Mouse (Mus musculus) T-cell, adult 2 months (primary cell): ENCODE data around the gene Wnt2b.
A peak's percentile ranks its signal among the peaks of the same experiment; 100 is the strongest.

Experiments used
- DNase-seq: peaks from one replicate; pipeline ENCODE4 v3.0.0; 2022; ENCODE audit warnings: low spot score

Gene Wnt2b

DNA sequence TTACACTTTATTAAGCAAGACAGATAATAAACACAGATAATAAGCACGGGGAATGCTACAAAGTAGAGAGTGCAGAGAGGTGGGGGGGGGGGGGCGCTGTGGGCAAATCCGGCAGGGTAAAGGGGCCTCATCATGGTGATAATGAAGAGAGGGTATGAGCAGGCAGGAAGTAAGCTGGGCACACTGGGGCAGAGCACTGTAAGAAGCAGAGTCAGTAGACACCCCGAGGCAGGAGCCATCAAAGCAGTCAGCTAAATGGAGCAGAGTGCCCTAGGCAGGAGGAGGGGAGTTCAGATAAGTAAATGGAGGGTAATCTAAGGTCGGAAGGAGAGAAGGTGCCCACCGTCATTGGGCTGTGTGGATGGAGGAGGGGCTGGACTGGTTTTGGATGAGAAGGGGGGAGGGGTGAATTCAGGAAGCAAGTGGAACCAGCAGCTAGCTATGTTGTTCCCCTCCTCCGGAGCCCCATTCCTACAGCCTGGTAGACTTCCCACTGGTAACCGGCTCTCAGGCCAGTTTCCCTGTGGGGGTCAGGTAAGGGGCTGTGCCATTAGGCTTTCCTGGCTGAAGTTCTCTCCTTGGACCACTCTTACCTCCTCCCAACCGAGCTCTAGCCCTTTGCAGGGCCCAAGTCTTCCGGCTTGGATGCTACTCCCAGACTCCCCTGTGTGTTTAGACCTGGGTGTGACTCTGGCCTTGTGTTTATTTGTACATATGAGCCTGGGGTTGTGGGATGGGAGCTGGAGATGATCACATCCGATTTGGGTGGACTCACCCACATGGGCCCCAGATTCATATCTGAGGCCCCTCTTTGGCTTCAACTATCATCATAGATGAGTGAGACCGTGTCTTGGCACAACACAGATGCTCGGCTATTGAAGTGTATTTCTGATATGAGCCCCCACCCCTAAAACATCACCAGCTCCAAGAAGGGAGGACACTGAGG is 1.9 kb upstream of the Wnt2b start:
- DNase-seq, result peak; percentile 31

DNA sequence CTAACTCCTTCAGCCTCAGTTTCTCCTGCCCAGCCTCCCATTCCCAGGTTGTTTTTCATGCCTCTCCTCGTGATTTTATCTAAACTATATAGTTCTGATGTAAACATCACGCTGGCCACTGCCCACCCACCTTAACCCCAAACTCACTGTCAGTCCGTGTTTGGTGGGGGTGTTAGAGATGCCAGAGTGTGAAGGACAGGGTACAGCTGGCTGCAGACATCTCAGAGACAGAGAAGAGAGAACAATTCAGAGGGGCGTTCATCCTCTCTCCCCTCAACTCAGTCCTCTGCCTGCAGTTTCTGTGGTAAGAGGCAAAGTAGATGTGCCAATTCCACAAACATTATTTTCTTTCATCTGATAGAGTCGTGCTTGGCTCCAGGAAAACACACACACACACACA is 1.1 kb upstream of the Wnt2b start:
- no peak for DNase-seq

DNA sequence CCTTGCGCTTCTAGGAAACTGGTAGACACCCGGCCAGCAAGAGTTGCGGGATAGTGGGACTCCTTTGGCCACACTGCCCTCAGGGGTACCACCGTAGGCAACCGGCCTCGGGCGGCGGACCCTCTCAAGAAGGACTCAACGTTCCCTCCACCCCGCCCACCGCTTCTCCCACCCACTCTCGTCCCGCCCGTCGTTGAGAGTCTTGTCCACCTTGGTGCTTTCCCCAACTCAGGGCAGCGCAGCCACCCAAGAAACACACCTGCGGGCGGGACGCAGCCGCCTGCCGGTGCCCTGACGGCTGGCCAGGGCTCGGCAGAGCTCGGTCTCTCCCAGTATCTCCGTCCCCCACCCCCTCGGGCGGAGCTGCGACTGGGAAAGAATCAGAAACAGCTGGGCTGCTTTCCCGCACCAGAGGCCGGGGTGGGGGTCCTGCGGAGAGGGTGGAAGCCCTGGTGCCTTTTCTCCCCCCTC is 455 bp upstream of the Wnt2b start:
- no peak for DNase-seq

DNA sequence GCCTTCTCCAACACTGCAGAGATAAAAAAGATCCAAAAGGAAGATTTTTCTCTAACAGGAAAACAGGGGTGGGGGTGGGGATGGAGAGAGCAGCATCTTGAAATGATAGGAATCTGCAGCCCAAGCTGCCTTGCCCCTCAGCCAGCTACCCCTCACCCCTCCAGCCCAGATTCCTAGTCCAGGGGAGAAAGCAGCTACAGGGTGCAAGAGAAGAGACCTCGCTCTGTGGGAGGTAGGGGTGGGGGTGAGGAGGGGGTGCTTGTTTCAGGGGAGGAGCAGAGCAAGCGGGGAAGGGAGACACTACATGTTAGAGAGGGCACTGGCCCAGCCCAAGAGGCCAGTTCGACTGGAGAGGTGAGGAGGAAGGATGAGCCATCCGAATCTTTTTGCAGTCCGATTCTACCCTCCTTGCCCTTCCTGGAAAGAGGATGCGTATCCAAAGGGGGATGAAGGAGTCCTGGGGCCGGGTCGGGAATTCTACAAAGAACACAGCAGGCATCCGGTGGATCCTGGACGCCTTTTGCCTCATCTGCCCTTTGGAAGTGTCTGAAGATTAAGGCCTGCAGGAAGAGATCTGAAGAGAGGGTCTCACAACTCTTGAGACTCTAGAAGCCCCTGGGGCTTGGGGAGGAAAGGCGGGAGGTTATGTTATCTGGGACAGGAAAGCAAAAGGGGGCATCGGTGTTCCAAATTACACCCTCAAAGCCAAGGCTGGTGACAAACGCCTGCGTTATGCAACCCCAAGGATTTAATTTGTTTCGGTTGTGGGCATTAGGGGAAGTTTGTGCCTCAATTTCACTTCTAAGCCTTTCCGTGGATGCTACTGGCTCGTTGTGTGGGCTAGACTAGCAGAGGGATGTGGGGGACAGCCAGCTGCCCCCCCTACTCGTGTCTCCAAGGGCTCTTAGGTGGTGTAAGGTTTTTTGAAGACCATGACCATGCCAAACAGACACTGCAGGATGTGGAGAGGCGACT is 1.4 kb downstream of the Wnt2b start:
- DNase-seq, result no peak

GRCm38 (mm10) chr3:104956131-104956581 is 5.6 kb downstream of the Wnt2b start:
- no peak for DNase-seq

- DNase-seq, result no peak
Observed at GRCm38 (mm10) chr3:104954551-104954950, 7.2 kb downstream of the Wnt2b start.

DNA sequence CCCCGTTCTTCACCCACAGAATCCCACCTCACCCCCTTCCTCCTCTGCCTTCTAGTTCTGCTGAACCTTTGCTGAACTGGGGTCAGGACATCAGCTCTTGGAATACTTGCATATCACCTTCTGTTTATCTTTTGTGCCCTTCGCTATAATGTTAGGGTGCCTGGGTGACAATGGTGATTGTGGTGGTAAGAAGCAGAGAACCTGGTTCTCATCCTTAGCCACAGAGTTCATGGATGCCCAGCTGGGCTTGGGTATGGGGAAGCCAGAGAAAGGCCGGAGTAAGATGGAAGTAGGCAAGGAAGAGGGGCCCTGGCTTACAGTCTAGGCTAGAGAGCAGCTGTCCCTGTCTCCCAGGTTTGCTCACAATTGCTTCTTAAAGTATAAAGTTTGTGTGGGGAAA is 7.6 kb downstream of the Wnt2b start:
- no peak for DNase-seq

DNA sequence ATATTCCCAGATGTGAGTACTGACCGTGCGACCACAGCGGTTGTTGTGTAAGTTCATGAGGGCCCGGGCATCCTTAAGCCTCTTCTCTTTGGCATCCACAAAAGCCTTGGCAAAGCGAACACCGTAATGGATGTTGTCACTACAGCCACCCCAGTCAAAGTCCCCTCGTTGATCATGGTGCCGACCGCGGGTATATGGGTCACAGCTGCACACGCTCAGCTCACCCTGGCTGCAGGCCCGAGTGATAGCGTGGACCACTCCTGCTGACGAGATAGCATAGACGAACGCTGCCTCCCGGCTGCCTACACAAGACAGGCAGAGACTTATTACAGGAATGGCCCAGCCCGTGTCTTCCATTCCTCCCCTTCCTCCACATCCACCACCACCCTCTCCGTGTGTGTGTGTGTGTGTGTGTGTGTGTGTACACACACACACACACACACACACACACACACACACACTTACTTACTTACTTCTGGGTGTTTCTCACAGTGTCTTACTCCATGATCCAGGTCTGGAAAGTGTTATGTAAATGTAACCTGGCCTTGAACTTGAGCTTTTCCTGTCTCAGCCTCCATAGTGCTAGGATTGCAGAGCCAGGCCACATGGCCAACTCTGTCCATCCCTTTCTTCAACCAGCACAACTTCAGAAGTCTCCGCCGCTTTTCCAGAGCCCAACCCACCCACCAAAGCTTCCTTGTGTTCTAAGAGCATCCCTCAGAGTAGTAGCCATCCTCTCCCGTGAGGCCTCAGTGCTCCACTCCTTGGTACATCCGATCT is 8.6 kb downstream of the Wnt2b start:
- DNase-seq, result no peak

DNA sequence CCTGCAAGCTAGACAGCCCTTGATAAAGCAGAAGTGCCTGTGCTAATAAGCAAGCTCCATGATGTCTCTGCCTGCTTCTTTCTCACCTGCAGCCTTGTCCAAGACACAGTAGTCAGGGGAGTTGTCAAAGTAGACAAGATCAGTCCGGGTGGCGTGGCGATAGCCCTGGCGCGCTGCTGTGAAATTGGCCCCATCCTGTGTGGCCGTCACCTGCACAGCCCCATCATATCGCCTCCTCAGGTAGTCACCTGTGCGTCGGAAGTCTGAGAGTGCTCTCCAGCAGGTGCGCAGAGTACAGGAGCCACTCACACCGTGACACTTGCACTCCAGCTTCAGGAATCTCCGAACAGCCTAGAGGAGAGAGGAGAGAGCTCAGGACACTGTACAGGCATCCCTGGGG is 10.8 kb downstream of the Wnt2b start:
- DNase-seq, result no peak

- DNase-seq, result no peak
Observed at GRCm38 (mm10) chr3:104944894-104945293, 16.8 kb downstream of the Wnt2b start.

GRCm38 (mm10) chr3:104943333-104943732 is 18.4 kb downstream of the Wnt2b start:
- no peak for DNase-seq

- no peak for DNase-seq
Observed at GRCm38 (mm10) chr3:104942682-104943081, 19.0 kb downstream of the Wnt2b start.

DNA sequence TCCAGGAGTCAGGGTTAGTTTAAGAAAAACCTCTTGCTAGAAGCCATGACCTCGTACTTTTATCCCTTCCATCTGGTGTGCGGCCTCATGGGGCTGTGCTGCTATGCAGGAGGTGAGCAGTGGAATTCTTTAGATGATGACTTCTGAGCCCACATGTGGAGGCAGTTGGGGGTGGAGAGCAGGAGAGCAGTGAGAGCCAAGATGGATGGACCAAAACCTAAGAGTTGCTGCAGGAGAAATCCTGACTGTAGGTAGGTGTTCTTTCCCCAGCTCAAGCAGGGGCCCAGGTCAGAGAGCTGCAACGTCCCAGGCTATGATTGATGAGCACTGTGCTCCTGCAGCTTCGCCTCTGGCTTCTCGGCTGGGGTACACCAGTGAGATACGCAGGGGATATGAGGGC is 21.0 kb downstream of the Wnt2b start:
- no peak for DNase-seq

- DNase-seq, result no peak
Observed at GRCm38 (mm10) chr3:104938327-104938726, 23.4 kb downstream of the Wnt2b start.

- DNase-seq, result no peak
Observed at GRCm38 (mm10) chr3:104937728-104938305, 23.9 kb downstream of the Wnt2b start.

GRCm38 (mm10) chr3:104929385-104929784 is 32.3 kb downstream of the Wnt2b start:
- DNase-seq, result no peak

GRCm38 (mm10) chr3:104914986-104915385 is 46.7 kb downstream of the Wnt2b start:
- no peak for DNase-seq

GRCm38 (mm10) chr3:104909195-104909594 is 52.5 kb downstream of the Wnt2b start:
- DNase-seq, result no peak

DNA sequence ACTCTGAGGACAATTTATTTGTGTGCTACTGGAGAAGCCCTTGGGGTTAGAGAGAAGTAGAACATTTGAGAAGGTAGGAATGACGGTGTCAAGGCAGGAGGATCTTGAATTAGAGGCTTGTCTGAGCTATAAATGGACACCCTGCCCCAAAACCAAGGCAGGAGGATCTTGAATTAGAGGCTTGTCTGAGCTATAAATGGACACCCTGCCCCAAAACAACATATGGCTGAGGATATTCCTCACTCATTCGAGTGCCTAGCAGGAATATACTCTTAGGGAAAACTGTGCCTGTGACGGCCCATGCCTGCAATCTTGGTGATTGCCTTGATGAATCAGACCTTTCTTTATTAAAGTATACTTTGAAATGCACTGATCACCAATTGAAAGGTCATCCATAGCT is 55.7 kb downstream of the Wnt2b start:
- DNase-seq, result no peak

DNA sequence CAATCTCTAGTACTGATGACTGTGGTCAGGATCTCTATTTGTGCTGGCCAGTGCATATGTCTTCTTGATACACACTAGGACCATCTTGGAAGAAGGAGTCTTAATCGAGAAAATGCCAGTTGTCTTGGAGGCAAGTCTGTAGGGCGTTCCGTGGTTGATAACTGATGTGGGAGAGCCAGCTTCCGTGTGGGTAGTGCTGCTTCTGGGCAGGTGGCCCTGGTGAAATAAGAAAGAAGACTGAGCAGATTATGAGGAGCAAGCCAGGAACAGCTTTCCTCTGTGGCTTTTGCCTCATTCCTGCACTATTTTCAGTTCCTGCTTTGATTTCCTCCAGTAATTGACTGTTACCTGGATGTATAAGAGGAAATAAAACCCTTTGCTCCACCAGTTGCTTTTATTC is 56.3 kb downstream of the Wnt2b start:
- DNase-seq, result no peak

DNA sequence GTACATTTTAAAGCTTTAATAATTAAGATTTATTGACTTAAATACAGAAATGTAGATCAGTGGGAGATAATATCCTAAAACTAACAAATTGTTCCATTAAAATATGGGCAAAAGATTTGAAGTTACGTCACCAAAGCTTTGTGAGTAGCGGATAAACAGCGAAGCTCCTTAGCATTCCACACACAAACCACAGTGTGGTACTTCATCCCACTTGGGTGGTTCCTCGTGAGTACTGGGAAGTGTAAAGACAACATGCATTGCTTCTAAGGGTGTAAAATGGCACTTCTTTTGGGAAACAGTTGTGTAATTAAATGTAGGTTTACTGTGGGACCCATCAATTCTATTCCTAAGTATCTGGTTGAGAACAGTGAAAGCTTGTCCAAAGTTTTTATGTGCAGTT is 60.6 kb downstream of the Wnt2b start:
- DNase-seq, result no peak
